Mouse (Mus musculus) erythroblast, embryonic 14.5 days (primary cell): ENCODE results near the gene Iqschfp. TPM values are rescaled to one million over a fixed set of nuclear protein-coding genes. Genes with fewer than 3 reads are reported as not detected.

ENCODE experiments used
- H3K27me3 ChIP-seq: 2 replicates; pipeline ENCODE4 v1.6.1; 2012; ENCODE audit warnings: inconsistent platforms; ENCODE audit not compliant: control insufficient read depth
- H3K36me3 ChIP-seq: 2 replicates; pipeline ENCODE4 v1.6.1; 2012; ENCODE audit warnings: mild to moderate bottlenecking, inconsistent platforms; ENCODE audit not compliant: control insufficient read depth
- H3K4me1 ChIP-seq: 2 replicates; pipeline ENCODE4 v1.6.1; 2012; ENCODE audit warnings: inconsistent platforms; ENCODE audit not compliant: control insufficient read depth
- H3K4me3 ChIP-seq: replicated peaks from 2 replicates; pipeline ENCODE3; 2012; ENCODE audit warnings: moderate library complexity, mild to moderate bottlenecking, inconsistent platforms
- H3K9me3 ChIP-seq: 2 replicates; pipeline ENCODE4 v1.6.1; 2012; ENCODE audit warnings: low read length, inconsistent platforms, mixed read lengths; ENCODE audit not compliant: control insufficient read depth
- GATA1 ChIP-seq: IDR thresholded peaks from 2 replicates; pipeline ENCODE4 v1.6.1; 2012; ENCODE audit warnings: low read length, inconsistent platforms, mixed read lengths
- TAL1 ChIP-seq: IDR thresholded peaks from 3 replicates; pipeline ENCODE4 v1.6.1; 2012; ENCODE audit warnings: low read length, inconsistent platforms, mixed read lengths
- polyA plus RNA-seq: library from polyadenylated mRNA; stranded (reverse); fragments of >175 nt; gene quantifications from 2 replicates; pipeline ENCODE4 v1.2.3, GENCODE M21; 2012

The Iqschfp gene
- polyA plus RNA-seq, 1 experiment = not detected

DNA sequence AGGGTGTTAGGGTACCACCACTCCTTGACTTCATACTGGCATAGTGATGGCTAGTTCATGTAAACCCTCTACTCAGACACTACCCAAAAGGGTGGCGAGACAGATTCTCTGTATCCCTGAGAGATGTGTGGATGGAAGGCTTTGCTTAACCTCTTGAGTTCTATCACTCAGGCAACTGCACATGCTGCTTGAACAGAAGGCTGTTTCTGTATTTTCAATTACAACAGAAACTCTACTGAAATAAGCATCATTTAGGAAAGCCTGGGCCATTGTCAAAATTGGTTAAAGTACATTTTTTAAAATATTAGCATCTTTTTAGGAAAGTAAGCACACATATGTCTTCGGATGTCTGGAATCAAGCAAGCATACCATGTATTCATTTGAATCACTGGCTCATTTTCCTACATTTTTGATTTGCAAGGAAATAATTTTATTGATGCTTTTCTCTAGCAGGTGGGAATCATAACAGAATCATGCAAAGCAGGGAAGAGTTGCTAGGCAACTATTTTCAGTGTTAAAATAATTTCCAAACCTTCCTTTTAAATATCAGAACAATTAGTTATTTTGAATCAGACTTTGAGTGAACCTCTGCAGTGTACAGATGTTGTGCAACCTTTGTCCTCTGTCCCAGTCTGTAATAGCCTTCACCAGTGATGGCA lies 82.4 kb downstream of the Iqschfp start:
- H3K9me3 ChIP-seq = peaks cover 6% of the 10 kb centered on the region
- no peaks in the 10 kb centered on the region for H3K36me3 ChIP-seq
- no peaks in the 10 kb centered on the region for H3K4me1 ChIP-seq
- TF ChIP-seq GATA1 = no peak
- TF ChIP-seq TAL1 = no peak
- H3K4me3 ChIP-seq = no peak overlapping the region
- no peaks in the 10 kb centered on the region for H3K27me3 ChIP-seq

DNA sequence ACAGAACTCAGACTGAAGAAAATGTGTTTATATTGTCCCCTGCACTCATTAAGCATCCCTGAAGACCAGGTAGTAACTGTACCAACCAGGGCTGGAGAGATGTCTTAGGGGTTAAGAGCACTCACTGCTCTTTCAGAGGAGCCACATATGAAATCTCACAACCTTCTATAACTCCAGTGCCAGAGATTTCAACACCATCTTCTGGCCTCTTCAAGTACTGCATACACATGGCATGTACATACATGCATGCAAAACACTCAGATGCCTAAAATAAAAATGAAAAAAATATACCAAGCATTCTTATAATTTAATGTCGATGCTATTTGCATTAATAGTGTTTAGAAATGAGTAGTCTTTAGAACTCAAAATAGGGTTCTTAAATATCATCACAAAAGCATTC lies 88.0 kb downstream of the Iqschfp start:
- Histone ChIP-seq H3K27me3 (no peaks in the 10 kb centered on the region), H3K4me1 (no peaks in the 10 kb centered on the region), H3K36me3 (no peaks in the 10 kb centered on the region), H3K4me3 (no peak overlapping the region), H3K9me3 (no peaks in the 10 kb centered on the region)
- TF ChIP-seq GATA1 (no peak), TAL1 (no peak)

DNA sequence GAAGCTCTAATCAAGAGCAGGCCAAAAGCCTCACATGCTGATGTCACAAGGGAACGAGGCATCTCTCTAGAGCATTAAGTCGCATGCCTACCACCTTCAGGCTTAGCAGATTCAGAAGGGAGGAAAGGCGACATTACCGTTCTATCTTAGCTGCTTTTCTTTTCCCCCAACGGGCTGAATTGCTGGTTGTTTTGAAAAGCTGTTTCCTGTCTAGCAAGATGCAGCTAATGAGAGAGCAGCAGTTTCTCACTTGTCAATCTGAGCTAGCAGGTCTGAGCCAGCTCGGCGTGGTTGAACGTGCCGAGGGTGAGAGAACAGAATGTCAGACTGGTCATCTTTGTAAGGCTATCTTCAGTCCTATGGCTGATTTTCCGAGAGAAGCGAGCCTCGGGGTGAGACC lies 91.3 kb downstream of the Iqschfp start:
- TF ChIP-seq TAL1 = no peak
- TF ChIP-seq GATA1 = no peak
- Histone ChIP-seq H3K9me3 (no peaks in the 10 kb centered on the region), H3K4me1 (no peaks in the 10 kb centered on the region), H3K27me3 (no peaks in the 10 kb centered on the region), H3K4me3 (no peak overlapping the region), H3K36me3 (no peaks in the 10 kb centered on the region)

DNA sequence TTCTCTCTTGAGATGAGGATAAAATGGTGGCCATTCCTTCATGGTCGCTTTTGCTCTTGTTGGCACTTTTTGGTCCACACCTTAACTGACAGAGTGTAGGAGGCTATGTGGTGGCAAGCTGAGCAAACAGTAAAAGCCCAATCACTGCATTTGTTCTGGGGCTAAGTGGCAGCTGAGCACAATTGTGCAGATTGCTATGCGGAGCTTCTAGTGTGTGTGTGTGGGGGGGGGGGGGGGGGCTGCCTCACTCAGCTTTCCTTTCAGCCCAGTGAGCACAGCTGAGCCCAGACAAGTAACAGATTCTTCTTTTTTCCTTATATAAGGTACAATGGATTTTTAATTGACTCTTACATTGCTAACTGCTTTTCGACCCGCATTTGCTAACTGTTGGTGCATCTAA lies 110.4 kb downstream of the Iqschfp start:
- Histone ChIP-seq H3K4me1 (no peaks in the 10 kb centered on the region), H3K4me3 (no peak overlapping the region), H3K9me3 (no peaks in the 10 kb centered on the region), H3K27me3 (no peaks in the 10 kb centered on the region), H3K36me3 (no peaks in the 10 kb centered on the region)
- no peak for TF ChIP-seq GATA1
- no peak for TF ChIP-seq TAL1

DNA sequence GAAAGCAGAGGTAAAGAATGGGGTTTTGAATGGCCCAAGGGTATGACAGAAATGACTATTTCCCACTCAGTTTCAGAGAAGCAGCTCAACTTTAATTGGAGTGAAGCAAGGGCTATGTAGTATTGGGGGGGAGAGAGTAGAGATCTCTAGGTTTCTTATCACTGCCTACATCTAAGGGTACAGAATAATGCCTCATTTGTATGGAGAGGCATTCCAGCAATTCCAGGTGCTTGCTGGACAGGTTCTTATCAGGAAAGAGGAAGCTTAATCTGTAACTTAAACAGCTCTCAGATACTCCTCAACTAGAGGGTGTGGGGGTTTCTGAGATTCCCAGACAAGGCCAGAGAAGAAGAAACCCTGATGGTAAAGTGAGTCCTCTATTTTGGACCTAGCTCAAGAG lies 120.3 kb downstream of the Iqschfp start:
- TF ChIP-seq TAL1 = no peak
- no peak for TF ChIP-seq GATA1
- Histone ChIP-seq H3K36me3 (no peaks in the 10 kb centered on the region), H3K4me1 (no peaks in the 10 kb centered on the region), H3K27me3 (no peaks in the 10 kb centered on the region), H3K9me3 (no peaks in the 10 kb centered on the region), H3K4me3 (no peak overlapping the region)

DNA sequence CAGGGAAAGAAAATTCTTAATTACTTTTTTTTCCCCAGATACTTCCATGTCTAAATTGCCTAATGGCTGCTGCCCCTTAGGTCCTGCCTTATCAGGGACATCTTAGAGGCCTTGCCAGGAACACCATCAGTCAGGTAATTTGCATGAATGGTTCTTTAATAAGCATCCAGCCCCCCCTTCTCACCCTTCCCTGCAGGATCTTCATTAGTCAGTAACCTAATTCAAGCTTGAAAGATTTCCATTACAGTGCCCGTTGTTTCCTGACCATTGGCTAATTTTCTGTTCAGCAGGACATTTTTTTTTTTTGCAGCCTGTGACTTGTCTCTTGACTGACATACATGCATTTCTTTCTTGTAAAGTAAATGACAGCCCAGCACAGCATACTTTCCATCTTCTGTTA lies 123.8 kb downstream of the Iqschfp start:
- H3K27me3 ChIP-seq = no peaks in the 10 kb centered on the region
- TF ChIP-seq GATA1 = no peak

DNA sequence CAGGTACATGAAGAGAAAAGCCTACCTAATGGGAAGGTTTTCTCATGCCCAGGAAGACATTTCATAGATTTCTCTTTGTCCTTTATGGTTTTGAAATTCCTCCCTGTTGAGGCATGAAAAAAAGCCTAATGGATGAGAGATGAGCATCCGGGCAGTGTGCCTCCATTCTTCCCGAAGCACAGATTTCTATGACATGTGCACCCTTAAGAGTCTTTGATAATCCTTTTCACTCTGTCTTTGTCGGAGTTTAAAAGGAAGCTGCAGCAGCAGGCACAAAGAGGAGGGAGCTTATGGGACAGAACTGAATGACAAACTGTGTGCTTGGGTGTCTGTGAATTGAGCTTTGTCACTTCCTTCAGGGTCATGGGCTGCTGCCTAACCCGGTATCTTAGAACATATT lies 127.4 kb downstream of the Iqschfp start:
- TF ChIP-seq TAL1 (no peak), GATA1 (no peak)
- Histone ChIP-seq H3K27me3 (no peaks in the 10 kb centered on the region), H3K4me3 (no peak overlapping the region), H3K9me3 (no peaks in the 10 kb centered on the region), H3K36me3 (no peaks in the 10 kb centered on the region), H3K4me1 (no peaks in the 10 kb centered on the region)

More for the DNA sequence above, 123.8 kb downstream of the Iqschfp start:
- Histone ChIP-seq H3K4me1 (no peaks in the 10 kb centered on the region), H3K4me3 (no peak overlapping the region), H3K36me3 (no peaks in the 10 kb centered on the region), H3K9me3 (no peaks in the 10 kb centered on the region)

DNA sequence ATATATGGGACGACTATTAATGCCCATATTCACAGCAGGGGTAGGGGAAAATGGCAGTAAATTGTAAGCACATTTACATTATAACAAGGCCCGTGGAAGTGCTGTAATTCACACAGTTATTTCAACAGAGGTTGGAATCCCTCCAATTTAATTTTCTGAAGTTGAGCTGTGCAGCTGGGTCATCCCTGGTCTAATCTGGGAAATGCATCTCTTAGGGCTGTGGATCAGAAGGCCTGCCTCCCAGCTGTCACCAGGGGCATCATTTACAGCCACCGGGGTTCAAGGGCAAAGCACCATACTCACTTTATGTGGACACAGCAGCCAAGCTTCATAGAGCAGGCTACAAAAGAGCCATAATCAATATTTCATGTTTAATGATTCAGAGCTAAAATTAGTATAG lies 144.1 kb downstream of the Iqschfp start:
- TF ChIP-seq TAL1 = no peak
- no peak for TF ChIP-seq GATA1
- no peaks in the 10 kb centered on the region for H3K9me3 ChIP-seq
- no peak overlapping the region for H3K4me3 ChIP-seq
- no peaks in the 10 kb centered on the region for H3K4me1 ChIP-seq
- no peaks in the 10 kb centered on the region for H3K27me3 ChIP-seq
- H3K36me3 ChIP-seq = no peaks in the 10 kb centered on the region

DNA sequence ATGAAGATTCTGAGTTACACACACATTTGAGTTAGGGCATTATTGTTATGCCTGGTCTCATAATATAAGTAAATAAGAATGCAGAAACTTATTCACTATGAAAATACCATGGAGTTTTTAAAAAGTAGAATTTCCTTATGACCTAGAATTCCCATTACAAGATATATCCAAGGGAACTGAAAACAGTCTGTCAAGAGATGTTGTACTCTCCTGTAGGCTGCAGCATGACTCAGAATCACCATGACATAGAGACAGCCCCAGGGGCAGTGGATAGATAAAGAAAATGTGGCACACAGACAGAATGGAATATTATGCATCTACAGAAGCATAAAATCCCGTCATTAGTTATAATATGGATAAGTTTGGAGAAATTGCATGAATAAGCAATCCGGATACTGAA lies 150.9 kb downstream of the Iqschfp start:
- Histone ChIP-seq H3K4me3 (no peak overlapping the region), H3K27me3 (no peaks in the 10 kb centered on the region)
- no peak for TF ChIP-seq TAL1
- no peak for TF ChIP-seq GATA1

More for the DNA sequence above, 150.9 kb downstream of the Iqschfp start:
- Histone ChIP-seq H3K36me3 (no peaks in the 10 kb centered on the region), H3K4me1 (no peaks in the 10 kb centered on the region), H3K9me3 (no peaks in the 10 kb centered on the region)
